20 mouse cellular contexts compared by ENCODE assay signal in genomic region chr12:108830358-108830757, GRCm38 (mm10).
"Had no signal": no experiment of that assay in that cellular context is flagged by ENCODE, and none has a peak within 500 bp of the region (broad histone marks: within the 10 kb centered on the region; RNA-seq: fewer than 3 reads in every experiment).

No protein-coding gene starts in this region.

- ATAC-seq: hindbrain, embryonic 16.5 days; inflammation-experienced regulatory T-cells, adult 6 months; intestine, embryonic 15.5 days; intestine, postnatal 0 days had no signal

- H3K27me3 ChIP-seq: intestine, embryonic 15.5 days; limb, embryonic 12.5 days had no signal

- H3K9ac ChIP-seq: heart, embryonic 12.5 days; hindbrain, embryonic 12.5 days; hindbrain, embryonic 14.5 days; intestine, embryonic 15.5 days; limb, embryonic 12.5 days had no signal

- H3K4me3 ChIP-seq: heart, embryonic 10.5 days; heart, embryonic 12.5 days; hindbrain, embryonic 10.5 days; hindbrain, embryonic 12.5 days; intestine, embryonic 15.5 days; layer of hippocampus, adult 2 months; left cerebral cortex, adult 2 months; limb, embryonic 10.5 days; limb, embryonic 12.5 days had no signal

- H3K27ac ChIP-seq: heart, embryonic 10.5 days; hindbrain, embryonic 10.5 days; hindbrain, embryonic 12.5 days; hindbrain, embryonic 14.5 days; intestine, embryonic 15.5 days; left cerebral cortex, adult 2 months; limb, embryonic 10.5 days; limb, embryonic 12.5 days had no signal

- H3K9me3 ChIP-seq: heart, embryonic 10.5 days; heart, embryonic 12.5 days; hindbrain, embryonic 10.5 days; hindbrain, embryonic 12.5 days; intestine, embryonic 15.5 days; limb, embryonic 10.5 days; limb, embryonic 12.5 days had no signal

- H3K36me3 ChIP-seq: intestine, embryonic 15.5 days had no signal

- DNase-seq: gastrocnemius, postnatal 25 days; heart, postnatal 4 days; kidney, adult 18-20 months; kidney, adult 8-10 months; kidney, postnatal 10 days; kidney, postnatal 4 days; liver had no signal

- H3K4me2 ChIP-seq: heart, embryonic 12.5 days; hindbrain, embryonic 12.5 days; hindbrain, embryonic 14.5 days; intestine, embryonic 15.5 days; limb, embryonic 12.5 days had no signal
